Mouse (Mus musculus): ENCODE data around the gene Vmn2r95. TPM values are rescaled to one million over a fixed set of nuclear protein-coding genes. Genes with fewer than 3 reads are reported as not detected.
"Not testable (repeated sequence)": the region's sequence is repeated elsewhere in the genome, so short reads cannot be mapped to it uniquely, and the experiment has no call there.

Gene Vmn2r95
- polyA plus RNA-seq (2015; fragmentation: Nextera tagmentation; extraction: Ambion mirVana), result not detected in 2 replicates

GRCm38 (mm10) chr17:18423778-18424177 lies at the start of gene Vmn2r95:
Gene Vmn2r95, plus strand, starts transcription at chr17:18424078.
- ATAC-seq (ENCODE audit: low read depth) (no peak), DNase-seq (no peak)
- Histone ChIP-seq H3K4me3 (replicated peaks) (no peak within 1 kb of the TSS), H3K4me2 (no peak within 1 kb of the TSS), H3K36me3 (no peaks in the 10 kb centered on the region), H3K27me3 (no peaks in the 10 kb centered on the region), H3K27ac (no peak within 1 kb of the TSS), H3K9me3 (replicated peaks) (no peaks in the 10 kb centered on the region), H3K4me1 (replicated peaks) (no peaks in the 10 kb centered on the region), H3K9ac (no peak within 1 kb of the TSS)
- WGBS (ENCODE audit: insufficient replicate concordance), result 8% methylated on average over 1 of the region's 1 CpGs

DNA sequence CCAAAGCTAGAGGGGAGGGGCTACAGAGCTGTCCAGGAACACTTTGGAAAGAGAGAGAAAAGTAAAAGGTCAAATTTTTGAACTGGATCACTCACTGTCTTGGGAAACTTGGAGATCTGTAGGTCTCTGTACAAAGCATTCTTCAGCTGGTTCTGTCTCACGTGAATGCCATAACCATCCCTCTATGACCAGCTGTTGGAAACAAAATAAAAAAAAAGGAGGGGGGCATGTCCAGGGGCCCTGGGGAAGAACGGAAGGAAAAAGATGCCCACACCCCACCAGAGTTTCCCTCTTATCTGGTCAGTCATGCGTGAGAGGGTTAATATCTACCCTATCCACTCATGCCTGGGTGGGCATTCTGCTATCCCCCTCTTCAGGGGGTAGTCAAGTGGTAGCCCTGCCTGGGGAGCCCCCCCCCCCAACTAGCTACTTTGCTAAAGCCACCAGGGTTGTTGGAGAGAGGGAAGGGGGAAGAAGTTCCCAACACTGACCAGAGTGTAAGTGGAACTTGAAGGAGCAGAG lies 31.8 kb downstream of the Vmn2r95 start:
- no peaks in the 10 kb centered on the region for H3K27me3 ChIP-seq
- 51% methylated on average over 3 of the region's 3 CpGs for WGBS (ENCODE audit: insufficient replicate concordance)
- DNase-seq (no peak), ATAC-seq (ENCODE audit: low read depth) (no peak)
- H3K4me2 ChIP-seq, result no peak overlapping the region
- no peaks in the 10 kb centered on the region; the same call in 1 of the 2 replicates for H3K9me3 ChIP-seq (replicated peaks)
- no peak overlapping the region for H3K27ac ChIP-seq
- H3K9ac ChIP-seq, result no peak overlapping the region
- no peak overlapping the region for H3K4me3 ChIP-seq (replicated peaks)
- no peaks in the 10 kb centered on the region for H3K36me3 ChIP-seq
- H3K4me1 ChIP-seq (replicated peaks), result no peaks in the 10 kb centered on the region

DNA sequence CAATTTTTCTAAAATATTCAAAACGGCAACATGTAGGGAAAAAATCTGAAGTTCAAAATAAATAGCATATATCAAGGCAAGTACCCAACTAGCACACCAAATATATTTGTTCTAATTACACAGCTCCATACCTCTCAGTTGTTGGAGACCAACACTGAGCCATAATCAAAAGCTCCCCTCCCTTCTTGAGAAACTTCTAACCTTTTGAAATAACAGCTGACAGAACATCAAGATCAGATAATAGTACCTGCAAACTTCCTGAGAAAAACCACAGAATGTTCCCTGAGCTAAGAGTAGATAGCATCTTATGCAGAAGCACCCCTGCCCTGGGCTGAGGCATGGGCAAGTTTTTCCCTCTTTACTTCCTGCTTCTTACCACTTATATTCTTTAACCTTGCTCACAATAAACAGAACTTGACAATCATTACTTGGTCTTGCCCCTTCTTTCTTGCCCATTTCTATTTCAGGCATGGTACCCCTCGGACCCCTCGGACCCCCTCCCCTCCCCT lies 34.3 kb downstream of the Vmn2r95 start:
- not testable (repeated sequence) for H3K4me2 ChIP-seq; H3K36me3 ChIP-seq; H3K4me1 ChIP-seq (replicated peaks); DNase-seq; H3K9ac ChIP-seq; H3K27me3 ChIP-seq; ATAC-seq (ENCODE audit: low read depth); H3K4me3 ChIP-seq (replicated peaks); H3K9me3 ChIP-seq (replicated peaks); H3K27ac ChIP-seq
- WGBS (ENCODE audit: insufficient replicate concordance), result 61% methylated on average over 3 of the region's 3 CpGs

DNA sequence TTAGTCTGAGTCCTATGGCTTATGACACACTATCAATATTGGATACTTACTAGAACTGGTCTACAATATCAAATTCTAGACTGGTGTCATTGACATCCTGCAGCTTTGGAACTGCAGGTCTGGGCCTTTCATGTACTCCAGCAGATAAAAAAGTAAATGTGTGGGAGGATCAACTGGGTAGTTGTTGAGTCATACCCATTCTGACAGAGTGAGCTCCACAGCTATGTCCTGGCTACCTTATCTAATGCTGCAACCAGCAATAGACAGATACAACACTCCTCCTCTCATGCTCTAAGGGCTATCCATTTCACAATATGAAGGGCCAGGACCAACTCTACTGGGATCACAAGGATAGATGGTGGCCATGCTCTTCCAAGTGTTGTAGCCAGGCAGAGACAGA lies 38.8 kb downstream of the Vmn2r95 start:
- Histone ChIP-seq H3K27ac (no peak overlapping the region), H3K4me1 (replicated peaks) (no peaks in the 10 kb centered on the region)

DNA sequence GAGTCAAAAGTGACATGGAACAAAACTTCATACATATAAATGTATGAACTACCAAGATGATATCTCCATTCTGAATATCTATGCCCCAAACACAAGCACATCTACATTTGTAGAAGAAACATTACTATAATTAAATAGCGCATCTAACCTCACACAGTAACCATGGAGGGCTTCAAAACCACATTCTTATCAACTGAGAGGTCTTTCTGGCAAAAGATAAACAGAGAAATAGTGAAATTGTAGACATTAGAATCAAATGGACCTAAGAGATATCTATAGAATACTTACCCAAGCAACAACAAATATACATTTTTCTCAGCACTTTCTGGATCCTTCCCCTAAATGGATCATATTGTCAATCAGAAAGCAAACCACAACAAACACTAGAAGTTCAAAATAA lies 56.0 kb downstream of the Vmn2r95 start:
- Histone ChIP-seq H3K4me2 (no peak overlapping the region), H3K9me3 (replicated peaks) (no peaks in the 10 kb centered on the region; the same call in 1 of the 2 replicates), H3K9ac (no peak overlapping the region), H3K36me3 (no peaks in the 10 kb centered on the region), H3K27ac (no peak overlapping the region), H3K4me3 (replicated peaks) (no peak overlapping the region), H3K4me1 (replicated peaks) (no peaks in the 10 kb centered on the region), H3K27me3 (no peaks in the 10 kb centered on the region)
- WGBS (ENCODE audit: insufficient replicate concordance), result 46% methylated on average over 1 of the region's 1 CpGs
- ATAC-seq (ENCODE audit: low read depth) (no peak), DNase-seq (no peak)

More for the DNA sequence above, 38.8 kb downstream of the Vmn2r95 start:
- Histone ChIP-seq H3K27me3 (no peaks in the 10 kb centered on the region), H3K9ac (no peak overlapping the region), H3K4me2 (no peak overlapping the region), H3K4me3 (replicated peaks) (no peak overlapping the region), H3K36me3 (no peaks in the 10 kb centered on the region), H3K9me3 (replicated peaks) (no peaks in the 10 kb centered on the region)
- DNase-seq, result no peak
- no peak for ATAC-seq (ENCODE audit: low read depth)

Other genes starting within 250 kb of the Vmn2r95 start
- gene Vmn2r94, start 146.3 kb upstream of the Vmn2r95 start, polyA plus RNA-seq (2015; fragmentation: Nextera tagmentation; extraction: Ambion mirVana), result not detected in 2 replicates
- not detected in 2 replicates for gene Vmn2r93, start 126.0 kb upstream of the Vmn2r95 start, polyA plus RNA-seq (2015; fragmentation: Nextera tagmentation; extraction: Ambion mirVana)
- not detected in 2 replicates for gene Vmn2r96, start 149.1 kb downstream of the Vmn2r95 start, polyA plus RNA-seq (2015; fragmentation: Nextera tagmentation; extraction: Ambion mirVana)